Comparison of ENCODE assay signal across 1 mouse cellular context in the genomic region with DNA sequence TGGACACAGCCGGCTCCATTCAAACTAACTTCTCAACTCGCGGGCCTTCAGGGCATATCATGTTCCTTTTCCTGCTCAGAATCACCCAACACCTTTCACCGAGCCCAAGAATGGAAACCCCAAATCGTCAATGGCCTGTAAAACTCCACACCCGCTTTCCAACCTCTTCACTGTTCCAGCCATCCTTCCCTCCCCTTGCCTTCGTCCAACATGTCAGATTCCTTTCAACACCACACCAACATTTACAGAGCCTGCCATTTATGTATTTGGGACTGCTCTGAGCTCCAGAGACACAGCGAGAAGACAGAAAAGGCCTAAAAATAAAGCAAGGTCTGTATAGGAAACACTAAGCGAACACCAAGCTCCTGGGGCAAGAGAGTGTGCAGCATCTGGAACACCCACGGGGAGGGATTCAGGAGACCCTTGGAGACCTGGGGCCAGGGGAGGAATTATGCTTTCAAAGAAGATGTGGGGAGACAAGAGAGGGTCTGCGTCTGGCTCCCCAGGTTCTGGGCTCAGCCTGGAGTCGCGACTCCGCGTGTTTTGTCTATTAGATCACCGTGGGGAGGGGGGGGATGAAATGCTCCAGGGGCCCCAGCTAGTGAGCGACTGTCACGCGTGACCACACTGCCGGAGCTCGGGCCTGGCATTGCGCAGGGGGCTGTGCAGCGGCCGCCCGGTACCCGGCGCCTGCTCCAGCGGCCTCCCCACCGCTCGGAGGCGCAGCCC.
A peak's percentile ranks its signal among the peaks of the same experiment; 100 is the strongest.
TF ChIP-seq lines count a peak whose summit lies in the region.

No protein-coding gene starts in this region.

TF ChIP-seq in CH12.LX, 34 proteins besides CTCF, POLR2A, EP300 and RAD21:
- TF ChIP-seq POLR2AphosphoS2 (IDR thresholded peaks at IDR 0.05; ENCODE audit: low read depth, low read length) (no peak), ETS1 (conservative IDR thresholded peaks at IDR 0.05; ENCODE audit: low read depth, low read length) (no peak), BHLHE40 (IDR thresholded peaks at IDR 0.05; ENCODE audit: low read depth, low read length) (peak; percentile 66), MAZ (IDR thresholded peaks at IDR 0.05; ENCODE audit: low read depth, low read length) (0 out of 2 replicates have a peak, but pooled peaks have one; percentile 28)
